Mouse (Mus musculus) lung, embryonic 14.5 days (tissue): ENCODE data around the gene Pawr. TPM values are rescaled to one million over a fixed set of nuclear protein-coding genes. Genes with fewer than 3 reads are reported as not detected.

Experiments
- ATAC-seq: fragments of 200-750 bp; cut with Nextera tagmentation; 2 replicates; pipeline ENCODE4 v1.8.0; 2017; ENCODE audit warnings: mild to moderate bottlenecking, moderate TSS enrichment, moderate library complexity; ENCODE audit not compliant: insufficient read depth
- DNase-seq: peaks from one replicate; pipeline ENCODE4 v3.0.0-alpha.2; 2015
- H3K27ac ChIP-seq: fragments of 300-500 bp; sonication (generic); 2 replicates; pipeline ENCODE4 v1.5.1; 2014; ENCODE audit warnings: low read depth, mild to moderate bottlenecking, moderate library complexity
- H3K27me3 ChIP-seq: fragments of 300-500 bp; sonication (generic); 2 replicates; pipeline ENCODE4 v1.6.1; 2014; ENCODE audit warnings: low read length, control low read depth; ENCODE audit not compliant: insufficient read depth
- H3K36me3 ChIP-seq: fragments of 300-500 bp; sonication (generic); 2 replicates; pipeline ENCODE4 v1.6.1; 2014; ENCODE audit warnings: control low read depth; ENCODE audit not compliant: insufficient read depth
- H3K4me1 ChIP-seq: fragments of 300-500 bp; sonication (generic); 2 replicates; pipeline ENCODE4 v1.6.1; 2014; ENCODE audit warnings: antibody characterized with exemption, control low read depth; ENCODE audit not compliant: insufficient read depth
- H3K4me2 ChIP-seq: fragments of 300-500 bp; sonication (generic); 2 replicates; pipeline ENCODE4 v1.6.1; 2014; ENCODE audit warnings: mild to moderate bottlenecking
- H3K4me3 ChIP-seq: fragments of 300-500 bp; sonication (generic); 2 replicates; pipeline ENCODE4 v1.5.1; 2014; ENCODE audit warnings: low read depth, low read length
- H3K9ac ChIP-seq: fragments of 300-500 bp; sonication (generic); 2 replicates; pipeline ENCODE4 v1.6.1; 2014
- H3K9me3 ChIP-seq: fragments of 300-500 bp; sonication (generic); 2 replicates; pipeline ENCODE4 v1.6.1; 2016; ENCODE audit warnings: low read depth, low read length, control low read depth
- CTCF ChIP-seq: IDR thresholded peaks from 2 replicates; pipeline ENCODE4 v1.5.1; 2016; ENCODE audit warnings: antibody characterized with exemption, low read depth
- WGBS: fragments of 180-500 bp; shearing (Covaris S2); extraction: QIAGEN DNeasy Blood & Tissue Kit; methylation state at CpG from one replicate; pipeline ENCODE4 v1.1.7; 2014; 5-methylcytosine and 5-hydroxymethylcytosine counted together
- polyA plus RNA-seq: library from polyadenylated mRNA; unstranded; fragments of >200 nt; fragmentation: Nextera tagmentation; extraction: Ambion mirVana; gene quantifications from 2 replicates; pipeline ENCODE4 v1.2.1, GENCODE M21; 2014

Pawr gene
- polyA plus RNA-seq, 1 experiment from 2014 or later, result 27.4 TPM

DNA sequence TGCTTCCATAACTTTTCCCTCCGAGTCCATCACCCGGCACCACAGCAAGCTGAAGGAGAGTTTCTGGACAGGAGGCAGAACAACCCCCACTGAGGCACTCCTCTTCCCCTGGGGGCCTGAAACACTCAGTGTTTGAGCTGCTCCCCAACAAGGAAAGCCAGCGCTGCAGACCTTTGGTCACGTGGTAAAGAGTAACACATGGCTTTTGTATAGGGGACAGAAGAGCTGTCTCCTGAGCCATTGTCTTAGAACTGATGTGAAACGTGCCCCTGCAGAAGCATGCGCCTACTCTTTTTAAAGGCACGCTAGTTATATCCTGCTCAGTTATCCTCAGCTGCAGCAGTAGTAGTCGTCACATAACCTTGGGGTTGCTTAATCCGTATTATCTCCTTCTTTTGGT is 32.0 kb downstream of the Pawr start:
- Histone ChIP-seq H3K4me3 (no peak overlapping the region), H3K27ac (no peak overlapping the region), H3K9me3 (0 out of 2 replicates have a peak, but pooled peaks cover 3% of the 10 kb centered on the region), H3K4me1 (0 out of 2 replicates have a peak, but pooled peaks cover 7% of the 10 kb centered on the region), H3K4me2 (no peak overlapping the region), H3K36me3 (peaks cover 5% of the 10 kb centered on the region; the same call in 1 of the 2 replicates), H3K9ac (no peak overlapping the region), H3K27me3 (no peaks in the 10 kb centered on the region)
- DNase-seq (no peak), ATAC-seq (no peak)
- TF ChIP-seq CTCF, result no peak
- WGBS, result 71% methylated on average over 9 of the region's 9 CpGs

DNA sequence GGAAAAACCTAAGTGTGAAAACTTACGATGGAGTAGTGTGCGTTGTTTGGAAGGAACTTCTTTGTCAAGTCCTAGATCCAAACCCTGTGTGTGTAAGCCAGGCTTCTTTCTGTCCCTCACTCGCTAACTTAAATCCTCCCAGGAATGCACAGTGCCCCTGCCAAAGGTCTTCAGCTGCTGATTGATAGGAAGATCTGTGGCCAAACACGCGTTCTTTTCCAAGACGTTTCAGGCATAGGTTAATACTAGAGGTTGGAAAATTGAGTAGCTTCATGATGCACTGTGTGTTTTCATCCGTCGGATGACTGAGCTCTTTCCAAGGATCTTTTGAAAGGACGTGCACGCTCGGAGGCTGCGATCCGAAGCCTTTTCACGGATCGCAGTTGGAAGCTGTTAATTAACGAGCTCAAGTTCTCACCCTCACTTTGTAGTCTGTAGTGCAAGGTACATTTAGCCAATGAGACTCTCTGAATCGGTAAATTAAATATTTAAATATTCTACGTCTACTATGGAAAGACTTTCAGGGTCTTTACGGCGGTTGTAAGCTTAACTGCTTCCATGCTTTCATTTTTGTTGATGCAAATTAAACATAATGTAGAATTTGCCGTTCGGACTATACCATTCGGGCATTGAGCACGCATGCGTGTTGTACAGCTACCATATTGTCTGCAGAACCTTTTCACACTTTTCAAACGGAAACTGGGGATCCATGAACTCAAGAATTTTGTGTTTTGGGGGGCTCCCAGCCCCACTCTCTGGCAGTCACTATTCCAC is 33.2 kb downstream of the Pawr start:
- Histone ChIP-seq H3K36me3 (peaks cover 5% of the 10 kb centered on the region; the same call in 1 of the 2 replicates), H3K27me3 (no peaks in the 10 kb centered on the region), H3K4me1 (0 out of 2 replicates have a peak, but pooled peaks cover 6% of the 10 kb centered on the region), H3K4me3 (no peak overlapping the region), H3K27ac (no peak overlapping the region), H3K4me2 (no peak overlapping the region), H3K9ac (no peak overlapping the region), H3K9me3 (0 out of 2 replicates have a peak, but pooled peaks cover 3% of the 10 kb centered on the region)
- TF ChIP-seq CTCF, result no peak
- WGBS, result 91% methylated on average over 26 of the region's 26 CpGs
- DNase-seq (no peak), ATAC-seq (no peak)

DNA sequence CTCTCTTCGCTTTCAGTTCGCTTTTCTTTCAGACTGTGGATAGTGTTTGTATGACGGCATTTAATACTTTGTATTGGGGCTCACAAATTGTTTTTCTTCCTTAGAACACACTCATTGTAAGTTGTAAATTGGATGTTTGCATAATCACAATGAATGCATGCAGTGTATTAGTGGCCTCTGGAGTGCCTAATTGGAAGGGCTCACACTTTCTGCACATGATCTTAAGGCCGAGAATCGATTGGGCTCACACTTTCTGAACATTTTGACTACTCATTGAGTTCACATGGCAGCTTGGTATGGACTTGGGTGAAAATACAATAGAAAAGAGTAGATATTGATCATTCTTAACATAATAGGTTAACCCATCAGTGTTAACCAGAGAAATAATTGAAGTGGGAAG is 34.3 kb downstream of the Pawr start:
- Histone ChIP-seq H3K4me1 (0 out of 2 replicates have a peak, but pooled peaks cover 3% of the 10 kb centered on the region), H3K9me3 (0 out of 2 replicates have a peak, but pooled peaks cover 3% of the 10 kb centered on the region), H3K27ac (no peak overlapping the region), H3K9ac (no peak overlapping the region), H3K27me3 (no peaks in the 10 kb centered on the region), H3K4me2 (no peak overlapping the region), H3K36me3 (peaks cover 5% of the 10 kb centered on the region; the same call in 1 of the 2 replicates), H3K4me3 (no peak overlapping the region)
- WGBS, result 96% methylated on average over 5 of the region's 5 CpGs
- ATAC-seq (no peak), DNase-seq (no peak)
- TF ChIP-seq CTCF, result no peak

DNA sequence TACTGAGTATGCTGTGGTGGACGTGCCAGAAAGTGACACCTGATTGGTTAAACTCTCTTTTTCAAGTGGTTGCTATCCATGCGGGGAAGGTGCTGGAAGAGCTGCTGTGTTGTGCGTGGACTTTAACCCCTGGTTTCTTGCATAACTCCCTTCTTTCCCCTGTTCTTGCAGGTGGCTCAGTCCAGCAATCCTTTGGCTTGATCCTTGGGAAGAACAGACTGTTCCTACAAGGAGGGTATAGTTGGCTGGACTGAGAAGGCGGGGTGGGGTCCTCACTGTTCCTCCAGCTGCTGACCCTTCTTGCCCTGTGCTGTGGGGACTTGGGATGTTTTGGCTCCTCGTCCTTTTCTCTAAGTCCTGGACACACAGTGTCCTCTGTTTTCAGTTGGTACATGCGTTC is 36.4 kb downstream of the Pawr start:
- WGBS, result 72% methylated on average over 6 of the region's 6 CpGs
- DNase-seq, result no peak

DNA sequence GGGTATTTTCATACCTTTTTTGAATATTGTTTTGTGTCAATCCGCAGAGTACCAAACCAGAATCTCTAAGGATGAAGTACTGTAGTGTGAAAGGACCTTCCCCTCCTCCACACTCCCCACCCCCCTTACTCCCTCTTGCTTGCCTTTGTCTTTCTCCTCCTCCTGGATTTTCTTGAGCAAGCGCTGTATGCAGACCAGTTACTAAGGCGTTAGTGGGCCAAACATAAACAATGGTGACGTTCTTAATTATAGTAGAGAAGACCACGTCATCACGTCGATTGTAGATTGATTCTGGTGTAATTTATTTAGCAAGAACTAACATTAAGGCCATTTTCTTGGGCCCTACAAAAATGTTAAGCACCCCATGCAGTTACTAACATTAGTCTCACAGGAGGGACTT is 40.3 kb downstream of the Pawr start:
- Histone ChIP-seq H3K4me3 (no peak overlapping the region), H3K4me1 (no peaks in the 10 kb centered on the region; the same call in 1 of the 2 replicates), H3K4me2 (no peak overlapping the region), H3K36me3 (no peaks in the 10 kb centered on the region), H3K27me3 (no peaks in the 10 kb centered on the region), H3K9me3 (0 out of 2 replicates have a peak, but pooled peaks cover 4% of the 10 kb centered on the region), H3K27ac (no peak overlapping the region), H3K9ac (no peak overlapping the region)
- DNase-seq, result peak; percentile 34
- peak; percentile 60; the same call in 1 of the 2 replicates for ATAC-seq
- WGBS, result 37% methylated on average over 7 of the region's 7 CpGs
- TF ChIP-seq CTCF, result no peak

More for the DNA sequence above, 36.4 kb downstream of the Pawr start:
- no peak overlapping the region for H3K27ac ChIP-seq
- no peak for ATAC-seq
- no peak overlapping the region for H3K4me2 ChIP-seq
- H3K4me1 ChIP-seq, result no peaks in the 10 kb centered on the region; the same call in 1 of the 2 replicates
- no peaks in the 10 kb centered on the region for H3K27me3 ChIP-seq
- H3K36me3 ChIP-seq, result peaks cover 5% of the 10 kb centered on the region; the same call in 1 of the 2 replicates
- no peak overlapping the region for H3K4me3 ChIP-seq
- no peak for TF ChIP-seq CTCF
- 0 out of 2 replicates have a peak, but pooled peaks cover 3% of the 10 kb centered on the region for H3K9me3 ChIP-seq
- no peak overlapping the region for H3K9ac ChIP-seq

DNA sequence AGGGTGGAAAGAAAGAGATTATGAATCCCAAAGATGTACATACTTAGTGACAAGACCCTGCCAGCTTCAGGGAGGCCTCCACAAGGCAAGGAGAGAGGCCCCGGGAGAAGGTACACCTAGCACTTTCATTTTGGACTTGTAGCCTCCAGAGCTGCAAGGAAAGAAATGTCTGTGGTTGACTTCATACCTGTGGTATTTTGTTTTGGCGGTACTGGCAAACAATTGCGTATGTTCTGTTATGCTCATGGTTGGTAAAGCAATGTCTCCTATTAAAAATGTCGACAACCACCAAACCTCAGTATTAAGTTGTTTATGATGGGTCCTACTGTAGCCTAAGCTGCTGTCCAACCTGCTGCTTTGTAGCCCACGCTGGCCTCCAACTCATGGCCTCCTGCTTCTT is 40.9 kb downstream of the Pawr start:
- 82% methylated on average over 5 of the region's 5 CpGs for WGBS
- no peak for TF ChIP-seq CTCF

DNA sequence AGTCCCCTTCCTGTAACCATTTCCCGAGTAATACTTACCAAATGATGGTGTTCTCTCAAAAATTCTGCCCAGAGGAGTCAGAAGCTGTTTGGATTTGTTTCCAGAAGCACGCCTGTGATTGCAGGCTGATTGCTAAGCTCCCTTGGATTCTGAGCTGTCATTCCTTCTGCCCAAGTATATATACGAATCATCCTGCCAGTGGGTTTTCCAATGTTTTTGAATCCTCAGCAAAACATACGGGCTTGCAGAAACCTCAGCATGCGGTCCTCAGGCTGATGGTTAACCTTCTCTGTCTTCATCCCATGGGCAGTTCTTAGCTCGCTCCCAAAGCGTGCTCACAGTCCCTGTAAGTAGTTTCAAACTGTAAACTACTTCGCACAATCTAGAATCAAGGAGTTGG is 43.9 kb downstream of the Pawr start:
- WGBS, result 91% methylated on average over 8 of the region's 8 CpGs
- DNase-seq (no peak), ATAC-seq (no peak)
- H3K4me2 ChIP-seq, result no peak overlapping the region
- H3K27ac ChIP-seq, result no peak overlapping the region
- 0 out of 2 replicates have a peak, but pooled peaks cover 4% of the 10 kb centered on the region for H3K9me3 ChIP-seq
- H3K27me3 ChIP-seq, result no peaks in the 10 kb centered on the region
- H3K36me3 ChIP-seq, result no peaks in the 10 kb centered on the region
- H3K4me3 ChIP-seq, result no peak overlapping the region
- no peak for TF ChIP-seq CTCF
- H3K4me1 ChIP-seq, result no peaks in the 10 kb centered on the region; the same call in 1 of the 2 replicates
- H3K9ac ChIP-seq, result no peak overlapping the region

More for the DNA sequence above, 40.9 kb downstream of the Pawr start:
- H3K4me2 ChIP-seq, result no peak overlapping the region
- no peaks in the 10 kb centered on the region; the same call in 1 of the 2 replicates for H3K4me1 ChIP-seq
- H3K4me3 ChIP-seq, result no peak overlapping the region
- H3K9me3 ChIP-seq, result 0 out of 2 replicates have a peak, but pooled peaks cover 4% of the 10 kb centered on the region
- ATAC-seq (no peak), DNase-seq (no peak)
- no peaks in the 10 kb centered on the region for H3K27me3 ChIP-seq
- H3K27ac ChIP-seq, result no peak overlapping the region
- no peak overlapping the region for H3K9ac ChIP-seq
- H3K36me3 ChIP-seq, result no peaks in the 10 kb centered on the region
